ENCODE assay signal across 13 mouse cellular contexts in genomic region chr3:149007860-149008633, GRCm38 (mm10). TPM values are rescaled to one million over a fixed set of nuclear protein-coding genes. Genes with fewer than 3 reads are reported as not detected.
A peak's percentile ranks its signal among the peaks of the same experiment; 100 is the strongest.
DNase-seq lines count a peak whose midpoint lies in the region; ATAC-seq and TF ChIP-seq lines count a peak whose summit lies in the region.
"Had no signal": no experiment of that assay in that cellular context is flagged by ENCODE, and none has a peak within 500 bp of the region (broad histone marks: within the 10 kb centered on the region; RNA-seq: fewer than 3 reads in every experiment).

No protein-coding gene starts in this region.

- H3K27ac ChIP-seq in heart, postnatal 0 days (ENCODE audit: low read depth), result no peak overlapping the region
- H3K27ac ChIP-seq in limb, embryonic 13.5 days, result no peak overlapping the region
- H3K27ac ChIP-seq: gastrocnemius, adult 2 months; left cerebral cortex, adult 2 months; macrophage; neural tube, embryonic 12.5 days had no signal

- no peak for TF ChIP-seq EP300 in heart, postnatal 0 days (IDR thresholded peaks at IDR 0.05; ENCODE audit: low read depth)

- no peaks in the 10 kb centered on the region for H3K9me3 ChIP-seq in heart, postnatal 0 days (replicated peaks; ENCODE audit: control insufficient read depth, low read length)
- 0 out of 2 replicates have a peak, but pooled peaks cover 4% of the 10 kb centered on the region for H3K9me3 ChIP-seq in limb, embryonic 13.5 days
- H3K9me3 ChIP-seq: neural tube, embryonic 12.5 days had no signal

- H3K4me2 ChIP-seq in heart, postnatal 0 days (ENCODE audit: low read depth, low read length), result peak overlapping the region; percentile 45
- peak overlapping the region; percentile 36 for H3K4me2 ChIP-seq in limb, embryonic 13.5 days (replicated peaks)
- H3K4me2 ChIP-seq: neural tube, embryonic 12.5 days had no signal

- no peak for DNase-seq in heart, postnatal 0 days (ENCODE audit: low spot score)
- no peak for DNase-seq in heart, adult 18-20 months
- peak; percentile 5 for DNase-seq in right cerebral cortex, postnatal 14 days
- DNase-seq in right cerebral cortex, adult 2 months (ENCODE audit: low spot score in 2 of 2), result no peak
- no peak for DNase-seq in thymus, adult 18-20 months
- DNase-seq: gastrocnemius, adult 2 months; thymus, postnatal 36 days had no signal

- no peak for TF ChIP-seq CTCF in heart, postnatal 0 days (IDR thresholded peaks at IDR 0.05; ENCODE audit: low read depth)

- H3K4me3 ChIP-seq in heart, postnatal 0 days (ENCODE audit: low read depth, low read length), result no peak overlapping the region
- H3K4me3 ChIP-seq in limb, embryonic 13.5 days, result 0 out of 2 replicates have a peak overlapping the region, but pooled peaks have one; percentile 1
- H3K4me3 ChIP-seq: gastrocnemius, adult 2 months; left cerebral cortex, adult 2 months; neural tube, embryonic 12.5 days had no signal

- WGBS in heart, postnatal 0 days, result 47% methylated on average over 20 of the region's 20 CpGs
- WGBS in limb, embryonic 13.5 days, result 56% methylated on average over 20 of the region's 20 CpGs

- no peak for ATAC-seq in heart, postnatal 0 days (ENCODE audit: insufficient read depth, low read depth)
- no peak for ATAC-seq in limb, embryonic 13.5 days (ENCODE audit: low FRiP score, low read depth)
- no peak for ATAC-seq in monocyte, adult 5-6 weeks (replicated peaks; ENCODE audit: insufficient number of reproducible peaks, low FRiP score, low TSS enrichment, poor library complexity, severe bottlenecking)
- ATAC-seq: activated CD4-positive, CD25-positive, alpha-beta regulatory T cell, adult 4 months had no signal

- H3K36me3 ChIP-seq in heart, postnatal 0 days (replicated peaks; ENCODE audit: control insufficient read depth, insufficient read depth, low read length), result no peaks in the 10 kb centered on the region
- H3K36me3 ChIP-seq in limb, embryonic 13.5 days, result no peaks in the 10 kb centered on the region
- H3K36me3 ChIP-seq: neural tube, embryonic 12.5 days had no signal

- no peak overlapping the region for H3K9ac ChIP-seq in heart, postnatal 0 days (replicated peaks; ENCODE audit: low read depth, low read length)
- no peak overlapping the region for H3K9ac ChIP-seq in limb, embryonic 13.5 days
- H3K9ac ChIP-seq: neural tube, embryonic 12.5 days had no signal

- peaks cover 4% of the 10 kb centered on the region; the same call in 1 of the 2 replicates for H3K4me1 ChIP-seq in heart, postnatal 0 days (ENCODE audit: control insufficient read depth, insufficient read depth)
- peaks cover 8% of the 10 kb centered on the region; the same call in 1 of the 2 replicates for H3K4me1 ChIP-seq in limb, embryonic 13.5 days
- H3K4me1 ChIP-seq: neural tube, embryonic 12.5 days had no signal

- no peaks in the 10 kb centered on the region for H3K27me3 ChIP-seq in heart, postnatal 0 days (ENCODE audit: control insufficient read depth, insufficient read depth, low read length)
- H3K27me3 ChIP-seq in limb, embryonic 13.5 days, result peaks cover 3% of the 10 kb centered on the region; the same call in 1 of the 2 replicates
- H3K27me3 ChIP-seq: neural tube, embryonic 12.5 days had no signal

RNA-seq across cellular contexts. Expression of gene Adgrl2, which starts 17.7 kb away (rescaled TPM):
- total RNA-seq in heart, postnatal 0 days (2014; rRNA removed; ENCODE audit: low replicate concordance), result 32.7 and 59.4 TPM in 2 replicates
- 25.6 and 26.6 TPM in 2 replicates for polyA plus RNA-seq in heart, postnatal 0 days (2015; fragmentation: Nextera tagmentation; extraction: Ambion mirVana)
- total RNA-seq in heart, adult 18-20 months (2021), result 10 to 100 TPM; 45.9 to 50.0 TPM
- 102 and 105 TPM in 2 replicates for polyA plus RNA-seq in limb, embryonic 13.5 days (2015; fragmentation: Nextera tagmentation; extraction: Ambion mirVana)
- 0.10 to 1.5 TPM (median 0.75 TPM) in 3 replicates for total RNA-seq in monocyte, adult 5-6 weeks (2017)

Comparison
In these comparisons a context has a peak if more than half of its experiments do, and no peak if none do; other contexts are left out.
1. RNA of gene Adgrl2, which starts 17.7 kb away (total RNA-seq): 45.9 to 50.0 TPM in heart, adult 18-20 months and 32.7 to 59.4 TPM in heart, postnatal 0 days; 0.10 to 1.5 TPM in monocyte, adult 5-6 weeks; every median in the first group is over 10 times any median in the second.